Mouse (Mus musculus) hindbrain, postnatal 0 days (tissue): ENCODE results near the gene Sobp. TPM values are rescaled to one million over a fixed set of nuclear protein-coding genes. Genes with fewer than 3 reads are reported as not detected.

Experiments used
- ATAC-seq: fragments of 200-750 bp; cut with Nextera tagmentation; 2 replicates; pipeline ENCODE4 v1.8.0; 2017; ENCODE audit warnings: mild to moderate bottlenecking, moderate TSS enrichment, moderate library complexity
- DNase-seq: peaks from one replicate; pipeline ENCODE4 v3.0.0-alpha.2; 2015; ENCODE audit warnings: low spot score
- H3K27ac ChIP-seq: fragments of 300-500 bp; sonication (generic); 2 replicates; pipeline ENCODE4 v1.5.1; 2014; ENCODE audit warnings: mild to moderate bottlenecking
- H3K27me3 ChIP-seq: fragments of 300-500 bp; sonication (generic); 2 replicates; pipeline ENCODE4 v1.6.1; 2014; ENCODE audit warnings: low read length, mixed read lengths; ENCODE audit not compliant: insufficient read depth
- H3K36me3 ChIP-seq: fragments of 300-500 bp; sonication (generic); 2 replicates; pipeline ENCODE4 v1.6.1; 2014; ENCODE audit warnings: low read length, mixed read lengths; ENCODE audit not compliant: insufficient read depth
- H3K4me1 ChIP-seq: fragments of 300-500 bp; sonication (generic); 2 replicates; pipeline ENCODE4 v1.6.1; 2014; ENCODE audit warnings: antibody characterized with exemption, low read length, mixed read lengths; ENCODE audit not compliant: insufficient read depth
- H3K4me2 ChIP-seq: fragments of 300-500 bp; sonication (generic); 2 replicates; pipeline ENCODE4 v1.6.1; 2014; ENCODE audit warnings: low read depth, mild to moderate bottlenecking, low read length, moderate library complexity, mixed read lengths
- H3K4me3 ChIP-seq: fragments of 300-500 bp; sonication (generic); 2 replicates; pipeline ENCODE4 v1.5.1; 2014; ENCODE audit warnings: low read length
- H3K9ac ChIP-seq: fragments of 300-500 bp; sonication (generic); replicated peaks from 2 replicates; pipeline ENCODE4 v1.6.1; 2014; ENCODE audit warnings: mild to moderate bottlenecking, low read length, moderate library complexity, mixed read lengths
- H3K9me3 ChIP-seq: fragments of 300-500 bp; sonication (generic); 2 replicates; pipeline ENCODE4 v1.6.1; 2016; ENCODE audit warnings: low read length, mixed read lengths
- CTCF ChIP-seq: IDR thresholded peaks from 2 replicates; pipeline ENCODE4 v1.5.1; 2016; ENCODE audit warnings: antibody characterized with exemption, control low read depth, low read depth
- WGBS: fragments of 180-500 bp; shearing (Covaris S2); extraction: QIAGEN DNeasy Blood & Tissue Kit; methylation state at CpG from one replicate; pipeline ENCODE4 v1.1.7; 2014; 5-methylcytosine and 5-hydroxymethylcytosine counted together
- polyA plus RNA-seq: library from polyadenylated mRNA; unstranded; fragments of >200 nt; fragmentation: Nextera tagmentation; extraction: Ambion mirVana; gene quantifications from 2 replicates; pipeline ENCODE4 v1.2.1, GENCODE M21; 2015
- total RNA-seq: library from RNA; depleted of rRNA; stranded (reverse); fragments of >200 nt; gene quantifications from 2 replicates; pipeline ENCODE4 v1.2.3, GENCODE M21; 2014

Sobp gene
- total and polyA plus RNA-seq, 2 experiments from 2014 or later, result 13.8 to 21.4 TPM

- Histone ChIP-seq H3K4me3 (no peak overlapping the region), H3K4me2 (no peak overlapping the region), H3K9ac (no peak overlapping the region), H3K9me3 (no peaks in the 10 kb centered on the region), H3K27ac (no peak overlapping the region), H3K36me3 (no peaks in the 10 kb centered on the region), H3K27me3 (no peaks in the 10 kb centered on the region), H3K4me1 (no peaks in the 10 kb centered on the region)
- ATAC-seq (no peak), DNase-seq (no peak)
- TF ChIP-seq CTCF, result no peak
- 91% methylated on average over 11 of the region's 11 CpGs for WGBS
Measured at GRCm38 (mm10) chr10:43134027-43134426, 40.3 kb downstream of the Sobp start.

GRCm38 (mm10) chr10:43128750-43129149, 45.6 kb downstream of the Sobp start:
- no peak overlapping the region for H3K4me2 ChIP-seq
- no peak overlapping the region for H3K9ac ChIP-seq
- H3K27me3 ChIP-seq, result no peaks in the 10 kb centered on the region
- no peak for ATAC-seq
- H3K4me3 ChIP-seq, result no peak overlapping the region
- H3K4me1 ChIP-seq, result no peaks in the 10 kb centered on the region
- no peaks in the 10 kb centered on the region for H3K36me3 ChIP-seq
- no peak for TF ChIP-seq CTCF
- 44% methylated on average over 3 of the region's 3 CpGs for WGBS
- no peaks in the 10 kb centered on the region for H3K9me3 ChIP-seq
- no peak overlapping the region for H3K27ac ChIP-seq
- DNase-seq, result no peak

- H3K4me2 ChIP-seq, result no peak overlapping the region
- no peak overlapping the region for H3K9ac ChIP-seq
- no peak overlapping the region for H3K4me3 ChIP-seq
- WGBS, result 70% methylated on average over 7 of the region's 7 CpGs
- TF ChIP-seq CTCF, result no peak
- H3K27ac ChIP-seq, result no peak overlapping the region
- no peaks in the 10 kb centered on the region for H3K27me3 ChIP-seq
- DNase-seq (no peak), ATAC-seq (no peak)
- H3K36me3 ChIP-seq, result no peaks in the 10 kb centered on the region
- no peaks in the 10 kb centered on the region for H3K9me3 ChIP-seq
- H3K4me1 ChIP-seq, result no peaks in the 10 kb centered on the region
Measured at GRCm38 (mm10) chr10:43124561-43124960, 49.8 kb downstream of the Sobp start.

GRCm38 (mm10) chr10:43124156-43124555, 50.2 kb downstream of the Sobp start:
- H3K27me3 ChIP-seq, result no peaks in the 10 kb centered on the region
- H3K9me3 ChIP-seq, result no peaks in the 10 kb centered on the region
- ATAC-seq (no peak), DNase-seq (no peak)
- H3K27ac ChIP-seq, result no peak overlapping the region
- H3K4me3 ChIP-seq, result no peak overlapping the region
- no peaks in the 10 kb centered on the region for H3K36me3 ChIP-seq
- H3K4me1 ChIP-seq, result no peaks in the 10 kb centered on the region
- no peak overlapping the region for H3K4me2 ChIP-seq
- no peak overlapping the region for H3K9ac ChIP-seq
- TF ChIP-seq CTCF, result no peak
- WGBS, result 88% methylated on average over 4 of the region's 4 CpGs

GRCm38 (mm10) chr10:43123422-43123821, 50.9 kb downstream of the Sobp start:
- no peak for TF ChIP-seq CTCF
- Histone ChIP-seq H3K4me2 (no peak overlapping the region), H3K9ac (no peak overlapping the region), H3K4me3 (no peak overlapping the region), H3K27ac (no peak overlapping the region), H3K36me3 (no peaks in the 10 kb centered on the region), H3K4me1 (no peaks in the 10 kb centered on the region), H3K27me3 (no peaks in the 10 kb centered on the region), H3K9me3 (no peaks in the 10 kb centered on the region)
- DNase-seq, result no peak
- 89% methylated on average over 6 of the region's 6 CpGs for WGBS
- ATAC-seq, result no peak

GRCm38 (mm10) chr10:43120688-43121450, 53.5 kb downstream of the Sobp start:
- no peak overlapping the region for H3K4me2 ChIP-seq
- no peak overlapping the region for H3K9ac ChIP-seq
- ATAC-seq (no peak), DNase-seq (no peak)
- H3K27ac ChIP-seq, result peak overlapping the region; percentile 7; the same call in 1 of the 2 replicates
- H3K4me3 ChIP-seq, result no peak overlapping the region
- no peaks in the 10 kb centered on the region for H3K27me3 ChIP-seq
- H3K4me1 ChIP-seq, result no peaks in the 10 kb centered on the region
- no peak for TF ChIP-seq CTCF
- H3K36me3 ChIP-seq, result no peaks in the 10 kb centered on the region
- no peaks in the 10 kb centered on the region for H3K9me3 ChIP-seq
- WGBS, result 41% methylated on average over 8 of the region's 8 CpGs
